Mouse (Mus musculus) left cerebral cortex, adult 2 months (tissue): Measurements from ENCODE around the gene Hoxd13. TPM values are rescaled to one million over a fixed set of nuclear protein-coding genes. Genes with fewer than 3 reads are reported as not detected.

Source experiments
- DNase-seq, 2 experiments: peaks; one replicate each; pipeline ENCODE4 v3.0.0; 2021 to 2022; ENCODE audit warnings: low spot score in 2 of 2, mixed read lengths in 1 of 2; ENCODE audit errors: extremely low spot score in 1 of 2
- H3K27ac ChIP-seq: fragments of 200-600 bp; 2 replicates; pipeline ENCODE4 v1.8.1; 2022
- H3K4me3 ChIP-seq: fragments of 200-600 bp; 2 replicates; pipeline ENCODE4 v1.8.1; 2022
- CTCF ChIP-seq: fragments of 200-600 bp; IDR thresholded peaks from 2 replicates; pipeline ENCODE4 v1.8.1; 2022; ENCODE audit warnings: antibody characterized with exemption, mild to moderate bottlenecking, moderate library complexity
- intact Hi-C: fragments of 180-260 bp; cut with DNase I; formaldehyde crosslinking; loops from one replicate; pipeline ENCODE4 v1.15.1; 2025
- total RNA-seq, 2 experiments: library from RNA; stranded (reverse); gene quantifications; 2 replicates each; pipeline ENCODE4 v1.2.3; 2021

Gene Hoxd13
- total RNA-seq, 2 experiments from 2014 or later: not detected

DNA sequence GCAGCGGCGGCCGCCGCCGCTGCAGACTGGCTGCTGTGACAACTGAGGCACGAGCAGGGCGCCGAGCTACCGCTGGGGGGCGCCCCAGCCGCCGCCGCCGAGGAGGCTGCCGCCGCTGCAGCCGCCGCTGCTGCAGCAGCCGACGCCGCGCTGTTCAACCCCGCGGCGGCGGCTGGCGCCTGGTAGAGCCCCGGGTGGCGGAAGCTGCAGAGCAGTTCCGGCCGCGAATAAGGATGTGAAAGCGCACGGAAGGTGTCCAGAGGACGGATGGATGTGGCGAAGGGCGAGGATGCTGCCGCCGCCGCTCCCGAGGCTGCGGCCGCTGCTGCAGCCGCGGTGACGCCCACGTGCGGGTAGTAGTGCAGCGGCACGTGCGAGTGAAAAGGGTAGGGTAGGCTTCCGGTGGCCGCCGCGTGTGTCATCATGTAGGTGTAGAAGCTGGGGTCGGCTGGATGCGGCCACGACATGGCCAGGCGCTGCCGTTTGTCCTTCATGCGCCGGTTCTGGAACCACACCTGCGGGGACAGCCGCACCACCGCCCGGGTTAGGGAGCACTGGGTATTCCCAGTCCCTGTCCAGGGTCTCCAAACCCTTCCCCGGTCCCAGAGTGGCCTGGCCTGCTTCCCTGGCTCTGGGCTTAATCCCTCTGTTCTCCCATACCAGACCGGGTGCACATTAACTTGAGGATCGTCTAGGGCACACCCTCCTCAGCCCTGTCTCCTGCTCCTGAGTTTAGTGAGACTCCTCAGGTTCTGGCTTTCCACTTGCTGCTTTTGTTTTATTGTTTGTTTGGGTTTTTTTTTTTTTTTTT, 12.1 kb upstream of the Hoxd13 start:
- H3K4me3 ChIP-seq: no peak overlapping the region
- TF ChIP-seq CTCF: no peak
- H3K27ac ChIP-seq: no peak overlapping the region
- intact Hi-C loops: loop anchor here (5.0 to 10.0 kb wide), 4 partner anchors 56 to 1381 kb away; partner anchors contain the start of genes Gm28230, Hoxd3, Hoxd4 and Sp9
- DNase-seq: no peak

GRCm38 (mm10) chr2:74656632-74657021, 11.5 kb upstream of the Hoxd13 start:
- no peak overlapping the region for H3K27ac ChIP-seq
- DNase-seq: no peak
- H3K4me3 ChIP-seq: no peak overlapping the region
- TF ChIP-seq CTCF: no peak
- intact Hi-C loops: loop anchor here (5.0 to 10.0 kb wide), 4 partner anchors 56 to 1382 kb away; partner anchors contain the start of genes Gm28230, Hoxd3, Hoxd4 and Sp9

- H3K27ac ChIP-seq: no peak overlapping the region
- peak in 1 of 2 experiments; percentile 22 for DNase-seq
- no peak for TF ChIP-seq CTCF
- no peak overlapping the region for H3K4me3 ChIP-seq
- intact Hi-C loops: loop anchor here (5.0 to 10.0 kb wide), 4 partner anchors 55 to 1383 kb away; partner anchors contain the start of genes Gm28230, Hoxd3, Hoxd4 and Sp9
Observed at GRCm38 (mm10) chr2:74657251-74658023, 10.7 kb upstream of the Hoxd13 start.

DNA sequence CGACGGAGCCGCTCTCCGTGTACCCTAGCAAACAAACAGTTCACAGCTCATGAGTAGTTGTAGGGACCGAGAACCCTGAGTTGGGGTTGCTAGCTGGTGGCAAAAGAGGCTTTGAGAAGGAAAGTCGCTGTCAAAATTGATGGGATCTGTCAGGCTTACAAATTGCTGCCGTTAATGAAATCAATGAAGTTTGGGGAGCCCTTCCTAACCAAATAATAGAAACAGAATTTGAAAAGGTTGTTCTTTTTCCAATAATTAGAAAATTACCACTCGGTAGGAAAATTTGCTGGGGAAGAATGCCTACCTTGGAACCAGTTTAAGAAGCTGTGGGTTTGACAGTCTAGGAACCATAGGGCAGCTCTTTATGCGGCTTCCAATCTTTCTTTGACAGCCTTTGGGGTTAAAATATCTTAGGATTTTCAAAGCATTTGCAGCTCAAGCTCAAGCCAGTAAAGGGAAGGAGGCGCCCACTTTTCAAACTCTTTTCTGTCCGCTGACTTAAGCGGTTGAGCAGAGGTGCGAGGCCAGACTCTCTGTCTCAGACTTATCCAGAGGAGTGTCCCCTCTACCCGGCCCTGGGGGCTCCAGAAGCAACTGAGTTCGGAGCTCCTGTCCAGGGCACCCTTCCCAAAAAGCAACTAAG, 10.0 kb upstream of the Hoxd13 start:
- DNase-seq: no peak
- no peak overlapping the region for H3K27ac ChIP-seq
- no peak for TF ChIP-seq CTCF
- intact Hi-C loops: loop anchor here (5.0 to 10.0 kb wide), 4 partner anchors 54 to 1383 kb away; partner anchors contain the start of genes Gm28230, Hoxd3, Hoxd4 and Sp9
- no peak overlapping the region for H3K4me3 ChIP-seq

- no peak overlapping the region for H3K4me3 ChIP-seq
- TF ChIP-seq CTCF: no peak
- no peak for DNase-seq
- intact Hi-C loops: loop anchor here (5.0 to 10.0 kb wide), 4 partner anchors 53 to 1384 kb away; partner anchors contain the start of genes Gm28230, Hoxd3, Hoxd4 and Sp9
- H3K27ac ChIP-seq: no peak overlapping the region
Observed at GRCm38 (mm10) chr2:74658667-74659371, 9.3 kb upstream of the Hoxd13 start.

DNA sequence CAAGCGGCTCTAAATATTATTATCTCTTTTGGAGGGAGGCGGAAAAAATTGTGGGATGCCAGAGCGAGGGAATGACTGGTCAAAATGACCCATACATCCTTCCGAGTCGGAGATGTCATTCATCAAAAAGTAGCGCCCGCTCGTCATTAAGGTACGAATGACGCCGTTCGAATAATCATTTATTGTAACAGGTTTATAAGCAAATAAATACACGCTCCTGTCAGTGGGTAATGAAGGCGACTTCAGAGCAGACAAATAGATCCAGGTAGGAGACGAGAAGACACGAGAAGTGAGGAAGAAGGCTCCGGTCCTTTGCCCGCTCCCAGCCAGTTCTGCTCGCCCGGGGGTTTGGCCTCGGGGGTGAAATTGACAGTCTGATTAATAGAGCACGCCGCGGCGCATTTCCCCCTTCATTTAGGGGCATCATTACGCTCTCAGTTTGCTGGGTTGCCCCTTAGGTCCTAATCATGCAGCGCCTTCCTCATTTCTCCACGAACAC, 8.6 kb upstream of the Hoxd13 start, which contains the start of gene Evx2:
Gene Evx2 (minus strand): TSS at position 51 of the 499 bp plus-strand sequence.
- Histone ChIP-seq H3K27ac (no peak within 1 kb of the TSS), H3K4me3 (no peak within 1 kb of the TSS)
- TF ChIP-seq CTCF: no peak
- intact Hi-C loops: loop anchor here (5.0 to 10.0 kb wide), 5 partner anchors 53 to 1385 kb away; partner anchors contain the start of genes Gm28230, Hoxd3, Hoxd4 and Sp9
- no peak for DNase-seq

DNA sequence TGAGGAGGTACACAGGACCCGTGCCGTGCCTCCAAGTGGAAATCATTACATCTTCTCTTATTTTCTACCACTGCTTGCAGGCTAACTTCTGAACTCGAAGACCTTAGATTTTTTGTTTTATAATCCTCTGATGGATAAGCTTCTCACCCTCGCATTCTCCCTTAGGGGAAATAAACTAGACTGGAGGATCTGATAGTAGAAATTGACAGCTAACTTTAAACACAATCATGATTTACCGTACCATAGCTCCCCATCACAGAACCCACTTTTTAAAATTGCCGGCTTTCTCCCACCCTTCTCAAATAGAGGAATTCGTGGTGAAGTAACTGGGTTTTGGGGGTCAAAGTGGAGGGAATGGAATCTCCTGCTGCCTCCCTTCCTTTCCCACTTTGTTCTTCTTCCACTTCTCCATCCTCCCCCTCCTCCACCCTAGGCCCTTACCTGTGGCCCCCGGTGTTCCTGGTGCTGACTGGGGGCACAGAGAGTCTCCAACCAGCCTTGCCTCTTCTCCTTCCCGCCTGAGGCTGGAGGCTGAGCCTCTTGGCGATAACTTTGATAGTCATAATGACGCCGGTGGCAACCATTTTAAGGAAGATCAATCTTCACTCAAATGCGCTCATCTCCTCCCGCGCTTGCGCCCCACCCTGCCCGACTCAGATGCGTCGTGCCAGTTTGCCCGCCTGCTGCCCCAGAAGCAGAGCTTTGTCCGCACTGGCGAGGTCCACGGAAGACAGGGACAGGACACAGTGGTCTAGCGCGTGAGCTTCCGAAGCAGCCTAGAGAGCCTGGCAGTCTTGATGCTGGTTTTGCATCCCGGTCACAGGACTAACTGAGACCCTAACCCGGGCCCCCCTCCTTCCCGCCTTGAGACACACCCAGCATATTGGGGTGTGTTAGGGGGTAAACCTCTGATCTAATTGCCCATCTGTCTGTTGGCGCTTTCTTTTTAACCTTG, 7.4 kb upstream of the Hoxd13 start:
- DNase-seq: no peak
- H3K4me3 ChIP-seq: no peak overlapping the region
- intact Hi-C loops: loop anchor here (5.0 kb wide), 1 partner anchor 733 kb away; no protein-coding TSS in a partner anchor
- no peak for TF ChIP-seq CTCF
- H3K27ac ChIP-seq: no peak overlapping the region

DNA sequence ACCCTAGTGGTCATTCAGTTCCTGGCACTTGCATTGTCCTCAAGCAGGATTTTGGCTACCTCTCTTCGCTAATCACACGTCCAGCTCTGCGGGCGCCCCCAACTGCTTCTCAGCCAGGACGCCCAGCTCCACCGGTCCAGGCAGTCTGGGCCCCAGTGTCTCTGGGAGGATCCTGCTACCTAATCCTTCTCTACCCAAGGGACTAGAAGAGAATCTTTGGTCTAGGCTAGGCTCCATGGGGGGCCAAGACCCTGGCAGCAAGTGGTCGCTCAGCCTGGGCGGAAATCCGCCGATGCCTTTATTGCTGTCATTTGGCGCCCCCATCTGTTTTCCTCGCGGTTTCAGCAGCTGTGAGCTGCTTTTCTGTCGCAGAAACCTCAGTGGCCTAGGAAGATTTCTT, 6.4 kb upstream of the Hoxd13 start:
- intact Hi-C loops: loop anchor here (1.0 to 5.0 kb wide), 5 partner anchors 361 to 734 kb away; no protein-coding TSS in a partner anchor
- peak in 1 of 2 experiments; percentile 44 for DNase-seq
- peak; percentile 59 for TF ChIP-seq CTCF
- no peak overlapping the region for H3K27ac ChIP-seq
- no peak overlapping the region for H3K4me3 ChIP-seq

GRCm38 (mm10) chr2:74663291-74663925, 4.7 kb upstream of the Hoxd13 start:
- no peak overlapping the region for H3K27ac ChIP-seq
- DNase-seq: peak in 1 of 2 experiments; percentile 63
- H3K4me3 ChIP-seq: no peak overlapping the region
- intact Hi-C loops: loop anchor here (2.0 to 5.0 kb wide), 3 partner anchors 363 to 736 kb away; no protein-coding TSS in a partner anchor
- peak; percentile 78 for TF ChIP-seq CTCF
